Mouse (Mus musculus): ENCODE measurements at regions not wholly inside any gene's neighbourhood (a gene's known extent, or its start where the extent isn't known, plus 50 kb on each side); places are given as distances from the start of the nearest gene placed in this dataset.

- TF ChIP-seq CTCF (IDR thresholded peaks at IDR 0.05; ENCODE audit: low read depth, low read length) (no peak), POLR2A (IDR thresholded peaks at IDR 0.05; ENCODE audit: extremely low read depth, insufficient read depth, low read length) (no peak)
Observed at GRCm38 (mm10) chr12:96239642-96240041, 547.6 kb downstream of the Flrt2 start.

All from liver, adult 2 months (tissue).